Mouse (Mus musculus): ENCODE measurements around the gene Slc12a8.

DNA sequence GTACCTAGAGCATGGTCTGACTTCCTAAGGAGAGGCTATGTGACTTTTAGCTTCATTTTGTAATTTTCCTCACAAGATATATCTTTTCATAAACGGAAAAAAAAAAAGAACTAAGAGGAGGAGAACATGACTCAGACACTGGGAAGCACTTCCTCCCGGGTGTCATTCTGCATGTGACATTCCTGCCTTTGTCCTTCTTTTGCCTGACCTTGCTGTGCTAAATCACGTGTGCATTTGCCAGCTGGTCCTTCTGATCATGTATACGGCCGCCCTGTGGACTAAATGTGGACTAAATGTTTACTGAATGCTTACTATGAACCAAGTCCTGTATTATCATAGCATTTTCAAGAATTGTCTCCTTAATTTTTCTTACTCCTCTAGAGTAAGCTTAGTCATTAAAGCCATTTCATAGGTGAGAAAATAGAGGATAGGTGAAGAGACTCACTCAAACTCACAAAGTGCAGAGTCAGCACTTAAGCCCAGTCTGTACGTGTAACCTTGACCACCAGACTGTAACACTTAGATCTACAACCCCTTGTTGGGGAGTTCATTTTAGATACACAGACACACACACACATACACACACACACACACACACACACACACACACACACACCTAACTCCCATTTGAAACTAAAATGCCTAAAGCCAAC, 2.9 kb downstream of the Slc12a8 start:
- TF ChIP-seq CTCF (IDR thresholded peaks at IDR 0.05; ENCODE audit: low read depth, low read length) (no peak), POLR2A (IDR thresholded peaks at IDR 0.05; ENCODE audit: insufficient read depth, low read length) (no peak), EP300 (IDR thresholded peaks at IDR 0.05; ENCODE audit: insufficient read depth, low read depth, low read length) (no peak)

Data from ES-Bruce4 (cell line).